Mouse (Mus musculus) midbrain, embryonic 14.5 days (tissue): ENCODE data around the gene Snx15. TPM values are rescaled to one million over a fixed set of nuclear protein-coding genes. Genes with fewer than 3 reads are reported as not detected.

ENCODE experiments used
- ATAC-seq: fragments of 200-750 bp; cut with Nextera tagmentation; 2 replicates; pipeline ENCODE4 v1.8.0; 2017; ENCODE audit warnings: moderate number of reproducible peaks, moderate library complexity; ENCODE audit not compliant: low FRiP score, low TSS enrichment
- DNase-seq: peaks from one replicate; pipeline ENCODE4 v3.0.0-alpha.2; 2015
- H3K27ac ChIP-seq: fragments of 300-500 bp; sonication (generic); replicated peaks from 2 replicates; pipeline ENCODE4 v1.5.1; 2014; ENCODE audit warnings: mild to moderate bottlenecking, low read depth, low read length, moderate library complexity
- H3K27me3 ChIP-seq: fragments of 300-500 bp; sonication (generic); 2 replicates; pipeline ENCODE4 v1.6.1; 2014; ENCODE audit warnings: low read length, control low read depth, mixed read lengths; ENCODE audit not compliant: control insufficient read depth, insufficient read depth
- H3K36me3 ChIP-seq: fragments of 300-500 bp; sonication (generic); 2 replicates; pipeline ENCODE4 v1.6.1; 2014; ENCODE audit warnings: low read length, control low read depth; ENCODE audit not compliant: control insufficient read depth, insufficient read depth
- H3K4me1 ChIP-seq: fragments of 300-500 bp; sonication (generic); 2 replicates; pipeline ENCODE4 v1.6.1; 2014; ENCODE audit warnings: mild to moderate bottlenecking, antibody characterized with exemption, low read length, control low read depth; ENCODE audit not compliant: control insufficient read depth, insufficient read depth
- H3K4me2 ChIP-seq: fragments of 300-500 bp; sonication (generic); 2 replicates; pipeline ENCODE4 v1.6.1; 2014; ENCODE audit warnings: mild to moderate bottlenecking, low read length, moderate library complexity
- H3K4me3 ChIP-seq: fragments of 300-500 bp; sonication (generic); replicated peaks from 2 replicates; pipeline ENCODE4 v1.5.1; 2014; ENCODE audit warnings: low read depth, low read length
- H3K9ac ChIP-seq: fragments of 300-500 bp; sonication (generic); replicated peaks from 2 replicates; pipeline ENCODE4 v1.6.1; 2014; ENCODE audit warnings: mild to moderate bottlenecking, low read length, moderate library complexity
- H3K9me3 ChIP-seq: fragments of 300-500 bp; sonication (generic); 2 replicates; pipeline ENCODE4 v1.6.1; 2016; ENCODE audit warnings: low read length, control low read depth, mixed read lengths; ENCODE audit not compliant: control insufficient read depth
- WGBS: fragments of 180-500 bp; shearing (Covaris S2); extraction: QIAGEN DNeasy Blood & Tissue Kit; methylation state at CpG from one replicate; pipeline ENCODE4 v1.1.7; 2014; 5-methylcytosine and 5-hydroxymethylcytosine counted together
- polyA plus RNA-seq: library from polyadenylated mRNA; unstranded; fragments of >200 nt; fragmentation: Nextera tagmentation; extraction: Ambion mirVana; gene quantifications from 2 replicates; pipeline ENCODE4 v1.2.1, GENCODE M21; 2014

The Snx15 gene
- polyA plus RNA-seq: 49.8 and 67.4 TPM in 2 replicates

GRCm38 (mm10) chr19:6127760-6128341, at the start of gene Snx15:
Gene Snx15 (minus strand): TSS chr19:6128304.
- no peaks in the 10 kb centered on the region for H3K27me3 ChIP-seq
- under 1% methylated on average over 32 of the region's 32 CpGs for WGBS
- H3K4me2 ChIP-seq: peak within 1 kb of the TSS; percentile 47
- H3K9me3 ChIP-seq: no peaks in the 10 kb centered on the region
- peak; percentile 95 for DNase-seq
- 0 out of 2 replicates have a peak, but pooled peaks cover 4% of the 10 kb centered on the region for H3K4me1 ChIP-seq
- no peaks in the 10 kb centered on the region; the same call in 1 of the 2 replicates for H3K36me3 ChIP-seq
- H3K9ac ChIP-seq: peak within 1 kb of the TSS; percentile 72
- peak within 1 kb of the TSS; percentile 86 for H3K27ac ChIP-seq
- peak within 1 kb of the TSS; percentile 45 for H3K4me3 ChIP-seq
- ATAC-seq: peak; percentile 92

- H3K27ac ChIP-seq: no peak overlapping the region
- no peaks in the 10 kb centered on the region for H3K4me1 ChIP-seq
- no peaks in the 10 kb centered on the region for H3K27me3 ChIP-seq
- no peaks in the 10 kb centered on the region for H3K9me3 ChIP-seq
- ATAC-seq (no peak), DNase-seq (no peak)
- 57% methylated on average over 5 of the region's 5 CpGs for WGBS
- H3K9ac ChIP-seq: no peak overlapping the region
- no peaks in the 10 kb centered on the region for H3K36me3 ChIP-seq
- no peak overlapping the region for H3K4me3 ChIP-seq
- H3K4me2 ChIP-seq: no peak overlapping the region
These were observed 46.7 kb upstream of the Snx15 start for GRCm38 (mm10) chr19:6174771-6175170.

- Histone ChIP-seq H3K4me1 (no peaks in the 10 kb centered on the region), H3K27ac (no peak overlapping the region), H3K4me2 (no peak overlapping the region), H3K4me3 (no peak overlapping the region), H3K9ac (no peak overlapping the region), H3K27me3 (no peaks in the 10 kb centered on the region), H3K36me3 (no peaks in the 10 kb centered on the region), H3K9me3 (no peaks in the 10 kb centered on the region)
- DNase-seq (no peak), ATAC-seq (no peak)
- 87% methylated on average over 8 of the region's 8 CpGs for WGBS
These were observed 43.1 kb upstream of the Snx15 start for GRCm38 (mm10) chr19:6171215-6171614.

- Histone ChIP-seq H3K27me3 (no peaks in the 10 kb centered on the region), H3K36me3 (no peaks in the 10 kb centered on the region), H3K4me2 (no peak overlapping the region), H3K4me3 (no peak overlapping the region), H3K9me3 (no peaks in the 10 kb centered on the region), H3K9ac (no peak overlapping the region), H3K4me1 (no peaks in the 10 kb centered on the region), H3K27ac (no peak overlapping the region)
- no peak for DNase-seq
- no peak for ATAC-seq
- 70% methylated on average over 4 of the region's 4 CpGs for WGBS
These were observed 38.6 kb upstream of the Snx15 start for GRCm38 (mm10) chr19:6166750-6167149.

GRCm38 (mm10) chr19:6163872-6164547, 35.9 kb upstream of the Snx15 start:
- Histone ChIP-seq H3K9me3 (no peaks in the 10 kb centered on the region), H3K36me3 (no peaks in the 10 kb centered on the region), H3K4me3 (no peak overlapping the region), H3K9ac (no peak overlapping the region), H3K4me2 (no peak overlapping the region), H3K27me3 (no peaks in the 10 kb centered on the region), H3K27ac (no peak overlapping the region), H3K4me1 (no peaks in the 10 kb centered on the region)
- no peak for ATAC-seq
- no peak for DNase-seq
- 76% methylated on average over 10 of the region's 10 CpGs for WGBS

- no peak for ATAC-seq
- 81% methylated on average over 6 of the region's 6 CpGs for WGBS
- Histone ChIP-seq H3K4me1 (no peaks in the 10 kb centered on the region), H3K27me3 (no peaks in the 10 kb centered on the region), H3K36me3 (no peaks in the 10 kb centered on the region), H3K4me3 (no peak overlapping the region), H3K27ac (no peak overlapping the region), H3K4me2 (no peak overlapping the region), H3K9ac (no peak overlapping the region), H3K9me3 (no peaks in the 10 kb centered on the region)
- DNase-seq: no peak
These were observed 29.1 kb upstream of the Snx15 start for GRCm38 (mm10) chr19:6157220-6157619.

- H3K27ac ChIP-seq: no peak overlapping the region
- 74% methylated on average over 8 of the region's 8 CpGs for WGBS
- no peaks in the 10 kb centered on the region for H3K27me3 ChIP-seq
- H3K36me3 ChIP-seq: no peaks in the 10 kb centered on the region
- ATAC-seq (no peak), DNase-seq (no peak)
- no peaks in the 10 kb centered on the region for H3K9me3 ChIP-seq
- no peak overlapping the region for H3K4me2 ChIP-seq
- no peak overlapping the region for H3K4me3 ChIP-seq
- H3K4me1 ChIP-seq: no peaks in the 10 kb centered on the region
- no peak overlapping the region for H3K9ac ChIP-seq
These were observed 28.3 kb upstream of the Snx15 start for GRCm38 (mm10) chr19:6156372-6156771.

- no peak for DNase-seq
- 89% methylated on average over 9 of the region's 9 CpGs for WGBS
These were observed 27.1 kb upstream of the Snx15 start for GRCm38 (mm10) chr19:6155174-6155573.

GRCm38 (mm10) chr19:6144842-6145241, 16.7 kb upstream of the Snx15 start:
- no peak for DNase-seq
- H3K4me2 ChIP-seq: no peak overlapping the region
- H3K36me3 ChIP-seq: no peaks in the 10 kb centered on the region
- no peak overlapping the region for H3K27ac ChIP-seq
- no peaks in the 10 kb centered on the region for H3K9me3 ChIP-seq
- H3K9ac ChIP-seq: no peak overlapping the region
- 83% methylated on average over 5 of the region's 5 CpGs for WGBS
- no peak for ATAC-seq
- H3K27me3 ChIP-seq: no peaks in the 10 kb centered on the region
- H3K4me3 ChIP-seq: no peak overlapping the region
- peaks cover 6% of the 10 kb centered on the region for H3K4me1 ChIP-seq

More at GRCm38 (mm10) chr19:6155174-6155573, 27.1 kb upstream of the Snx15 start:
- H3K36me3 ChIP-seq: no peaks in the 10 kb centered on the region
- no peak overlapping the region for H3K9ac ChIP-seq
- no peak for ATAC-seq
- no peaks in the 10 kb centered on the region for H3K4me1 ChIP-seq
- H3K27me3 ChIP-seq: no peaks in the 10 kb centered on the region
- H3K4me3 ChIP-seq: no peak overlapping the region
- H3K4me2 ChIP-seq: no peak overlapping the region
- no peaks in the 10 kb centered on the region for H3K9me3 ChIP-seq
- H3K27ac ChIP-seq: no peak overlapping the region
